Mouse (Mus musculus): ENCODE measurements around the gene Ano1. TPM values are rescaled to one million over a fixed set of nuclear protein-coding genes. Genes with fewer than 3 reads are reported as not detected.
A peak's percentile ranks its signal among the peaks of the same experiment; 100 is the strongest.

The Ano1 gene
- polyA plus RNA-seq, 1 experiment, result 83.6 TPM

DNA sequence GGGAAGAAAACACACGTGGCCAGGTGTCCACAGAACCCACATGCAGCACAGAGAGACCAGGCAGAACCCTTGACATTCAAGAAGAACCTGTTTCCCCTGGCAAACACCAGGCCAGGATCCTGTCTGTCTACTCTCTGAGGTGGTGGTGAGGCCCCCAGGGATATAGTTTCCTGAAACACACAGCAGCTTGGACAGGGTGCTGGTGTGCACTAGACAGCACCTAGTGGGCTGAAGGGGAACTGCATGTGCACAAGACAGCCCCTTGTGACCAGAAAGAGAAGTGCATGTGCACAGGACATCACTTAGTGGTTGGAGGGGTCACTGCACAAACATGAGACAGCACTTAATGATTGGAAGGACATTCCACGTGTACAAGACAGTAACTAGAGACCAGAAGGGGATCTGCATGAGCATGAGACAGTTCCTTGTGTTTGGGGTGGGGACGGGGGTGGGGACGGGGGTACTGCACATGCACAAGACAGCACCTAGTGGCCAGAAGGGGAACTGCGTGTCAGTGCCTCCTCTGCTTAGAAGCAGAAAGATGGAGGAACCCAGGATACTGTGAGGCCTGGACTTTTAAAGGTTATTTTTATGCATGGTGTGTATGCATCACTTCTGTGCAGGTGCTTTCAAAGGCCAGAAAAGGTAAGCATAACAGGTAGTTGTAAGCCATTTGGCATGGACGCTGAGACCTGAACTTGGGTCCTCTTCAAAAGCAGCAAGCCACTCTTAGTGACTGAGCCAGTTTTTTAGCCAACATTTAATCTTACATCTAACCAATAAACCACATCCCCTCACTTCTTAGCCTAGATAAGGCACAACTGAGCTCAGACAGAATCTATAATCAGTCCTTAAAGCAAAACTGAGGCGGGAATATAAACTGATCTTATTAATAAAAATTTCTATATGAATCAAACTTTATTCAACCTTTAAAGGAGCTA lies 54.7 kb downstream of the Ano1 start:
- peak; percentile 35 for DNase-seq (ENCODE audit: low spot score)

DNA sequence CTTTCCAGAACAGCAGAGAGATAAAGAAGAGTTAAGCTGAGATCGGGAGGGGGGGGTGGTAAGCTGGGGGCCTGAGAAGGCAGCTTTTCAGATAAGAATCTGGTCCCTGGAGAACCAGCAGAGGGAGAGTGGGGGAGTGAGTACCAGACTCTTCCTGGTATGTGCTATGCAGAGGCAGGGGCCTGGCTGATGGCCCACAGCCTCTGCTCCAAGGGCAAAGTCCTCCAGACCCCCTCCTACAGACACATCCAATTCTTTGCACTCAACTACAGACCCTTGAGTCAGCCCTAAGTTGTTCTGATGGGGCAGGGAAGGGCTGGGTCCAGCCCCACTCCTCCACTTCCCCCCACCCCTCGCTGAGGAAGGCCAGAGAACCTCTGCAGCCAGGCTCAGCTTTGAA lies 61.9 kb downstream of the Ano1 start:
- DNase-seq (ENCODE audit: low spot score), result no peak

- DNase-seq (ENCODE audit: low spot score), result no peak
Observed at GRCm38 (mm10) chr7:144689136-144689535, 62.6 kb downstream of the Ano1 start.

DNA sequence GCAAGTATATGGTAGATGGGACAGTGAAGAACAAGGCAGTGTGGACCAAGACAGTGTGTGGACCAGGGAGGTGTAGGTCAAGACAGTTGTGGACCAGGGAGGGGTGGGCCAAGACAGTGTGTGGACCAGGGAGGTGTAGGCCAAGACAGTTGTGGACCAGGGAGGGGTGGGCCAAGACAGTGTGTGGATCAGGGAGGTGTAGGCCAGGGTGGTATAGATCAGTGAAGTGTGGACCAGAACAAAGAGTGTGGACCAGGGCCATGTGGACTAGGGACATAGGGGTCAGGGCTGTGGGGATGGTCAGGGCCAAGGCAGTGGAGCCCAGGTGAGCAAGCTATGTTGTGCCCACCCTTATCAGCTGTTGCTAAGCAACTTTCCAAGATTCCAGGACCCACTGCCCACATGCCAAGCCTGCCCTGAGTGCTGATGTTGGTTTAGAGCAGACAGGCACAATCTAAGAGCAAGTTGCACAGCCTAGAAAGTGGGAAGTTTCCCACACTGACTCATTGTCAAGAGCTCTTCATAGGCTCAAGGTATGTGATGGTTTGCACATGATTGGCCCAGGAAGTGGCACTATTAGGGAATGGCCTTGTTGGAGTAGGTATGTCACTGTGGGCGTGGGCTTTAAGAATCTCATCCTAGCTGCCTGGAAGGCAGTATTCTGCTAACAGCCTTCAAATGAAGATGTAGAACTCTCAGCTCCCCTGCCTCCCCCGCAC lies 64.0 kb downstream of the Ano1 start:
- no peak for DNase-seq (ENCODE audit: low spot score)

- DNase-seq (ENCODE audit: low spot score), result no peak
Observed at GRCm38 (mm10) chr7:144684947-144685346, 66.8 kb downstream of the Ano1 start.

DNA sequence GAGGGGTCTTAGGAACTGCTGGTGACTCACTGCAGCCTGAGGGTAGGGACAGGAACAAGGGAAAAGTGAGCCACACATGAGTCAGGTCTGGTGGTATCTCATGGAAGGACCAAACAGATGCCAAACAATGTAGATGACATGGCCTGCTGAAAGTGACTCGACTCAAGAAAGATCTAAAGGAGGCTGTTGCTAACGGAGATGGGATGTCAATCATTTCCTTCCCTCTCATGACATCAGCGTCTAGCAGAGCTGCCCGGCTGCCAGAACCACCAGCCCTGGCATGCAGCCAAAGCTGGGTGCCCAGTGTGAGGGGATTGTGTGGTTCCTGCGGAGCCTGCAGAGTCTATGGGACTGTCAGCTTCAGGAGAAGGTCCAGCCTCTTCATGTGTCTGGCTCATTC lies 67.3 kb downstream of the Ano1 start:
- DNase-seq (ENCODE audit: low spot score), result no peak

GRCm38 (mm10) chr7:144680096-144680495 lies 71.7 kb downstream of the Ano1 start:
- DNase-seq (ENCODE audit: low spot score), result no peak

DNA sequence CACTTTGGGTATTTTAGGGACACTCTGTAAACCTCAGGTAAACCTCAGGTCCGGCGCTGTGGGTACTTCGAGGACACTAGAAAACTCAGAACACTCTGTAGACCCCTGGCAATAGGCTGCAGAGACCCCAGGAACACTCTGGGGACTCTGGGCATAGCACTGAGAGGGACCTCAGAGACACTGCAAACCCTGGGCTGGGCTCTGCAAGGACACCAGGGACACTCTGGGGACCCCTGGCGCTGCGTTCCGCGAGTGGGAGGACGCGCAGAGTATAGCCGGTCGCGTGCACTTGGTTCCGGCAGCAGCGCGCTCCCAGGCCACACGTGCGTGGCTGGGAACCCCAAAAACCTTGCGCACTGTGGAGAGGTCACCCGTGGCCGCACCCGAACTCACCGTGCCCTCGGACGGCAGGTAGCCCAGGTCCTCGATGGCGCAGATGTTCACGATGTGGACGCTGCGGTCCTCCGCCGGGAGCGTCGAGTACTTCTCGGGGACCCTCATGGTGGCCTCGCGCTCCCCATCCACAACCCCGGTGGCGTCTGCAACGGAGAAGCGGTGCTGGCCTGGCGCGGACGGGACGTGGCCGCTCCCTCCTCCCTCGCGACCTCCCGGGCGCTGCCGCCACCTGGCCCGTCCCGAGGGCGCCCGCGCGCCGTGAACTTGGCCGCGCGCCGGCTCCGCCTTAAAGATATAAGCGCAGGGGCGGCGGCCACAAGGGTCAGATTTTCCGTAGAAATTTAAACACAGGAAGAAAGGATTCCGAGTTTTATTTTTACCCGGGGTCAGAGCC lies 73.3 kb downstream of the Ano1 start:
- peak; percentile 58 for DNase-seq (ENCODE audit: low spot score)

GRCm38 (mm10) chr7:144677341-144678086 lies 74.3 kb downstream of the Ano1 start:
- DNase-seq (ENCODE audit: low spot score), result no peak

DNA sequence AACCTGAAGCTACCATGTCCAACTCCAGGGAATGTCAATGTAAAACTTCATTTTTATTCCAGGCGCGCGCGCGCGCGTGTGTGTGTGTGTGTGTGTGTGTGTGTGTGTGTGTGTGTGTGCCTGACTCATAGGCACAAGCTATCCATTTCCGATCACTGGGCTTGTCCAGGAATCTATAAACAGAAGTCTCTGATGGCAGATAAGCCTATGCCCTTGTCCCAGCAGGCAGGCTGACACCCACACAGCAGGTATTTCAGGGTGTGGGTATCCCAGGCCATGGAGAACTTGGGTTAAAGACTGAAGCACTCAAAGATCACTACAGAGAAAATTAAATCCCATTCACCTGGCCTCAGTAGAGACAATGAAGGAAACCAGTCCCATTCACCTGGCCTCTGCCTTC lies 76.1 kb downstream of the Ano1 start:
- DNase-seq (ENCODE audit: low spot score), result no peak

GRCm38 (mm10) chr7:144669895-144670294 lies 81.9 kb downstream of the Ano1 start:
- no peak for DNase-seq (ENCODE audit: low spot score)

DNA sequence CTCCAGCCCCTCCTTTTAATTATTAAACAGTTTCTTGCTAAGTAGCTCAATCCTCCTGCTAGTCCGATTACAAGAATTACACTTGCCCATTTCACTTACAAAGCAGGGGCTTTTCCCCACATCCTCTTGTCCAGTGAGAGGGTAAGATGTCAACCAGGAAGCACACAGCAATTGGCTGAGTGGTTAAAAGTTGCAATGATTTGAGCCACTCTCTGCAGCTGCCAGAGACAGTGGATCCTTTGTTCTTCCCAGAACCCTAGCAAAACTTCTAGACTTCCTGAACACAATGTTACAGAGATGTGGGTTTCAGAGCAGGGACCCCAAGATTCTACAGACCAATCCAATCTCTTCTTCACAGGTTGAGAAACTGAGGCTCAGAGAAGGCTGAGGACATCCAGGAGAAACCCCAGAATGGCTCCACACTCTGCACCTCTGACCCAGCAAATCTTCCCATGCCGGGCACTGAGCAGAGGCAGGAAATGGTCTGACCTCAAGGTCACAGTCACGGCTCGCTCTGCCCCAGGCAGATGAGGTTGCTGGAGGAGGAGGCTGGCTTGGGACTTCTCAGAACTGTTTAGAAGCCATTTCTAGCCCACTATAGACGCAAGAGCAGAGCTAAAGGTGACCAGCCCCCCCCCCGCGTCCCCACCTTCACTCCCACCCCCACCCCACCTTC lies 83.0 kb downstream of the Ano1 start:
- DNase-seq (ENCODE audit: low spot score), result no peak

DNA sequence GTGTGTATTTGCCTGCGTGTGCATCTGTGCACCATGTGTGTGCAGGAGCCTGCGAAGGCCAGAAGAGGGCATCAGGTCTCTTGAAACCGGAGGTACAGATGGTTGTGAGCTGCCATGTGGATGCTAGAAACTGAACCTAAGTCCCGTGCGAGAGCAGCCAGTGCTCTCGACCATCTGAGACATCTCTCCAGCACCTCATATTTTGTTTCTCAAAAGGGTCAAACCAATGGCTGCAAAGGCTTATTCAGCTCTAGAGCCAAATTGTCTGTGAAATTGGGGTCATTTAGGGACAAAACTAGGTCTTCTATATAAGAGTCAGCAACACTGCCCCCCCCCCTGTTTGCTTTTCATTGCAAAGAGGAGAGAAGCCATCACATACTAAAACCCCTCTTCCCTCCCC lies 84.7 kb downstream of the Ano1 start:
- no peak for DNase-seq (ENCODE audit: low spot score)

GRCm38 (mm10) chr7:144665585-144665984 lies 86.2 kb downstream of the Ano1 start:
- DNase-seq (ENCODE audit: low spot score), result no peak

DNA sequence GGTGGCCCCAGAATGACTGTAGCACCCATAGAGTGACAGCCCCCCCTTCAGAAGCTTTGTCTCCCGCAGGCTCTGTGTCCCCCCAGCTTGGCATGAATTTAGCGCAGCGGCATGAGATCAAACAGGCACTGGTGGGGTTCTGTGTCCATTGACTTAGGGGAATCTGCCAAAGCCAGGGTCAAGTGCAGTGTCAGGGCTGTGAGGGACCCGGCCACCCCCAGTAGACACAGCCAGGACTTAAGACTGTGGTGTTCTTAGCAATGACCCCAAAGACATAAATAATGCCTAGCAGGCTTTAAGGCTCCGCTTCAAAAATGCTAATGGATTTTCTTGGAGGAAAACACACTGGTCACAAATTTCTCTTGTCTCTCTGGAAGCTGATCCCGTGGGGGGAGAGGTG lies 88.2 kb downstream of the Ano1 start:
- no peak for DNase-seq (ENCODE audit: low spot score)

GRCm38 (mm10) chr7:144656261-144656967 lies 95.4 kb downstream of the Ano1 start:
- DNase-seq (ENCODE audit: low spot score), result no peak

DNA sequence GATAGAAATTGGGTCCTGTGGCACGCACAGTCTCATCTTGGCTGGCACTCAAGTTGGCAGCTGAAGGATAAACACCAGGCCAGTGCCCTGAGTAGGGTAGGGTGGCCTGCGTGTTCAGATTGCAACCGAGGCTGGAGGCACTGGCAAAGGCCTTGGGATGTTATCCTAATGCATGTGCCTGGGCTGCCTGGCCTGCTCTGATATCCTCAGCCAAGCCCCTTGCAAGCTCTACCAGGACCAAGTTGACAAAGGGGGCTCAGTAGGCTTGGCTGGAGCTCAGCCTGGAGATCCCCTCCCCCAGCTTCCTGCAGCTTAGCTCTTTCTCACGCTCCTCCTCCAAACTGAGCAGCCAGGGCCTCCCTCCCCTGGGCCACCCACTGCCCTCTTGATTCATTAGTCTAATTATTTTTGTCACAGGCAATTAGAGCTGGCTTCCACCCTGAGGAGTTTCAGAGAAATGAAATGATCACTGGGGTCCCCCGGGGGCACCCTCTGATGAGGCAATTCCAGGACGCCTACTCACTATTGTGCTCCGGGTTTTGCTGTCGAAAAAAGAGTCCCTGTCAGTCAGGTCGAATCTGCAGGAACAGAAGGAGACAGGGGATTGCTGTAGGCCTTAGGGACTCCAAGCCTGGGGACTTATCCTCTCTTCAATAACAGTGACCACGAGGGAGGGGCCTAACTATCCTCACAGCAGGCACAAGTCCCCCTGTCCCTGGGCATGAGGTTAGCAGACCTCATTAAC lies 97.9 kb downstream of the Ano1 start:
- DNase-seq (ENCODE audit: low spot score), result no peak

GRCm38 (mm10) chr7:144647547-144647946 lies 104.2 kb downstream of the Ano1 start:
- no peak for DNase-seq (ENCODE audit: low spot score)

DNA sequence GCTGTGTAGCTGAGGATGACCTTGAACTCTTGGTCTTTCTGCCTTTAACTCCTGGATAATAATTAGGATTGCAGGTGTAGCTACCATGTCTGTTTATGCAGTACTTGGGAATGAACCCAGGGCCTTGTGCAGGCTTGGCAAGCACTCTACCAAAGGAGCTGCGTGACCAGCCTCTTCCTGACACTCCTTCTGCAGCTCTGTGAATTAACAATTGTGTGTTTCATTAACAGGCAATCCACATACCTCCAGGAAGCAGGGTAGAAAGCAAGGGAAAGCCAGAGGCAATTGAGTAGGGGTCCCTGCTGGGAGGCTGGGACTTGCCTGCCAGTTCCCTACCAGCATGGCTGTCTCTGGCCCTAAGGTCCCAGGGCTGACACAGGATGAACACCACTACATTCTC lies 111.0 kb downstream of the Ano1 start:
- no peak for DNase-seq (ENCODE audit: low spot score)

DNA sequence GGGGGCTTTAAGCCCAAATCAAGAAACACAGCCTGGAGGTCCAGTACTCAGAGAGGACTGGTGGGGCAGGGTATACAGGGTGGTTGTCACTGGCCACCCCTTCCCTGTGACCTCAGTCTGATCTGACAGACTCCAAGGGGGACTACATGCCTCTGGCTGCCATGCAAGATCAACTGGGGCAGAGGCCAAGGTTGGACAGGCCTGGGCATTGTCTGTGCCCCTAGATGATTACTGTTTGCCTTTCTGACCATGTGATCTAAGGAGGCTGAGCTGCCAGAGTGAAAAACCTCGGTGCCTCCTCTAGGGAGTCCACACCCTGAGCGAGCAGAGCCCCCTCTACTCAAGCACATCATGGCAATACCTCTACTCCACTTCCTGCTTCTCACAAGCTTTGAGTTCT lies 115.8 kb downstream of the Ano1 start:
- no peak for DNase-seq (ENCODE audit: low spot score)

All from urinary bladder, adult 2 months (tissue).